Mouse (Mus musculus) cerebellum, postnatal 25 days (tissue): ENCODE measurements around the gene Olfr612.
"Not testable (repeated sequence)": the region's sequence is repeated elsewhere in the genome, so short reads cannot be mapped to it uniquely, and the experiment has no call there.

Experiments used
- DNase-seq, 2 experiments: peaks; one replicate each; pipeline ENCODE4 v3.0.0; 2021; ENCODE audit warnings: mixed read lengths in 2 of 2

The Olfr612 gene

GRCm38 (mm10) chr7:103542617-103543016 lies at the start of gene Olfr612:
Gene Olfr612 (minus strand): TSS chr7:103542717.
- DNase-seq: not testable (repeated sequence)

DNA sequence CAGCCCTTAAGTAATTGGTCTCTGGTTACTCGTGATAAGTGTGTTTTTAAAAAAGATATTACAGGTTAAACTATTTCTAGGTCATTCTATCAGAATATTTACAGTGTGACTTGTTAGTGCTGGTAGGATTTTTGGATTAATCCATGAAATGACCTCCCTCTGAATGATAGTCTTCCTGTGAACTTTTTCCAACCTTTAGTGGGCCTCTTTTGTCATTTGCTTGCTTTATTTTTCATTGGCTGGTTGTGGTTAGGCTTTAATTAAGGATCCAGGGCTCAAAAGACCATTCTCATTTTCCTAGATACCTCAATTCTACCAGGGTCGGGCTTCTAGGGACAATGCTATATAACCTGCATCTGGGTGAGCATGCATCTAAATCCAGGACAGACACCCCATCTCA lies 47.3 kb upstream of the Olfr612 start, which contains the start of gene Olfr618:
TSS of gene Olfr618 (plus strand) at position 301 of the 400 bp plus-strand sequence.
- DNase-seq: no peak

DNA sequence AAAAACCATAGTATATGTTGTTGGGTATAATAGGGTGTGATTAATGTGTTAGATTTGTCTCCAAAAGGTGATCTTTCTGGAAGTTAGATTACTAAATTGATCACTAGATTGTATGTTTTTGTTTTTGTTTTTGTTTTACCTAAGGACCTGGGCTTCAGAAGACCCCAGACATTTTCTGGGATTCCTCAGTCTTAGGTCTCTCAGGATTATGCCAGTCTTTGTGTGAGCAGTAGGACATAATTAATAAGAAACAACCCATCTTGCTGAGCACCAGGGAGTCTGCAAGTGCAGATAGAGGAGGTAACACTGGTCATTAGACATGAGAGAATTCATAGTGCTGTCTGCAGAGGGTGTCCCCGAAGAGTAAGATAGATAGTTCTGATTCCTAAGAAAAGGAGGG lies 30.2 kb upstream of the Olfr612 start, which contains the start of gene Olfr617:
TSS of gene Olfr617 (plus strand) at position 301 of the 400 bp plus-strand sequence.
- DNase-seq: no peak

- DNase-seq: no peak
Observed at GRCm38 (mm10) chr7:103569043-103569442, 26.5 kb upstream of the Olfr612 start, which contains the start of gene Olfr616. Gene Olfr616 (minus strand): TSS chr7:103569143.

- no peak for DNase-seq
Observed at GRCm38 (mm10) chr7:103555779-103556178, 13.3 kb upstream of the Olfr612 start, which contains the start of gene Olfr615. Gene Olfr615 (plus strand): TSS chr7:103556079.

GRCm38 (mm10) chr7:103547774-103548173 lies 5.3 kb upstream of the Olfr612 start, which contains the start of gene Olfr613:
Gene Olfr613 (plus strand): TSS chr7:103548074.
- no peak for DNase-seq

- not testable (repeated sequence) for DNase-seq
Observed at GRCm38 (mm10) chr7:103520746-103521145, 21.8 kb downstream of the Olfr612 start, which contains the start of gene Olfr611. Gene Olfr611 (minus strand): TSS chr7:103520846.

DNA sequence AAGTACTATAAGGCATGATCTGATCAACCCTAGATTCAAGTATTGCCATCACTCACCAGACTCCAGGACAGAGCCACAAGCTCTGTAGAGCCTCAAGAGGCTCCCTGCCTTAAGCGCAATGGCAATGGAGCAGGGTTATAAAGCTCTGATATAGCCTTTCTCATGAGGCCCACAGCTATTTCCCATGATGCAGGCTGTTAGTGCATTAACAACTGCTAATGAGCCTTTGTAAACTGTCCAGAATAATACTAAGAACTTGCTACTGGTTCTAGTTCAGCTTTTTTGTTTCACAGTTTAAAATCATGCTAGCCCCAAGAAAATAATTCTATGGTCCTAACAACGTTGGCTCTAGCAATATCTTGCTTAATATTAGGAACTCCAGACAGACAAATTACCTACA lies 30.5 kb downstream of the Olfr612 start, which contains the start of gene Olfr610:
TSS of gene Olfr610 (minus strand) at position 101 of the 400 bp plus-strand sequence.
- no peak for DNase-seq

DNA sequence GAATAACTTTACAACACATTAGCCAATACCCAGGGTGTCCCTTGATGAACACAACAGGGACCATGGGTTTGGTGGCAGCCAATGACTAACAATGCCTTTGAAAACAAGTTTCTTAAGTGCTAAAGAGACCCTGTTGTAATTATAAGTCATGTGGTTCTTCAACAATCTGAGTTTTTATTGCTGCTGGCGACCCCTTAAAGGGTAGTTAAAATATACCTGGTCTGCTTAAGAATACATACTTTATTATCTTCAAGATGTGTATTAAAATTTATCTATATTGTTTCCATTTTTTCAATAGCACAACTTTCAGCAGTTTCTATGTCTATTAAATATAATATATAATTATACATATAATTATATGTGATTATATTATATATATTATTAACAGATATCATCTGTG lies 44.6 kb downstream of the Olfr612 start, which contains the start of gene Olfr609:
TSS of gene Olfr609 (minus strand) at position 101 of the 400 bp plus-strand sequence.
- no peak for DNase-seq
